Mouse (Mus musculus): ENCODE measurements around the gene Asb2. TPM values are rescaled to one million over a fixed set of nuclear protein-coding genes. Genes with fewer than 3 reads are reported as not detected.
A peak's percentile ranks its signal among the peaks of the same experiment; 100 is the strongest.

Gene Asb2
- polyA plus RNA-seq, 1 experiment from 2014 or later: 0.57 TPM

GRCm38 (mm10) chr12:103328448-103329191 is 27.2 kb downstream of the Asb2 start:
- Histone ChIP-seq H3K9me3 (no peaks in the 10 kb centered on the region), H3K36me3 (replicated peaks) (no peaks in the 10 kb centered on the region), H3K4me3 (no peak overlapping the region), H3K27me3 (ENCODE audit: poor library complexity, severe bottlenecking) (peaks cover 31% of the 10 kb centered on the region), H3K4me1 (peaks cover 37% of the 10 kb centered on the region), H3K27ac (no peak overlapping the region)
- DNase-seq (ENCODE audit: extremely low spot score, low spot score): no peak
- 75% methylated on average over 7 of the region's 7 CpGs for WGBS

- Histone ChIP-seq H3K9me3 (no peaks in the 10 kb centered on the region), H3K4me3 (no peak overlapping the region), H3K27me3 (ENCODE audit: poor library complexity, severe bottlenecking) (peaks cover 39% of the 10 kb centered on the region), H3K27ac (0 out of 2 replicates have a peak overlapping the region, but pooled peaks have one; percentile 6), H3K4me1 (peaks cover 37% of the 10 kb centered on the region), H3K36me3 (replicated peaks) (no peaks in the 10 kb centered on the region)
- no peak for DNase-seq (ENCODE audit: extremely low spot score, low spot score)
- WGBS: 35% methylated on average over 7 of the region's 7 CpGs
Observed at GRCm38 (mm10) chr12:103327107-103327506, 28.7 kb downstream of the Asb2 start.

GRCm38 (mm10) chr12:103326569-103326968 is 29.2 kb downstream of the Asb2 start:
- Histone ChIP-seq H3K4me3 (no peak overlapping the region), H3K4me1 (peaks cover 37% of the 10 kb centered on the region), H3K36me3 (replicated peaks) (no peaks in the 10 kb centered on the region), H3K27me3 (ENCODE audit: poor library complexity, severe bottlenecking) (peaks cover 42% of the 10 kb centered on the region), H3K27ac (peak overlapping the region; percentile 83; the same call in 1 of the 2 replicates), H3K9me3 (no peaks in the 10 kb centered on the region)
- WGBS: 60% methylated on average over 4 of the region's 4 CpGs
- DNase-seq (ENCODE audit: extremely low spot score, low spot score): no peak

DNA sequence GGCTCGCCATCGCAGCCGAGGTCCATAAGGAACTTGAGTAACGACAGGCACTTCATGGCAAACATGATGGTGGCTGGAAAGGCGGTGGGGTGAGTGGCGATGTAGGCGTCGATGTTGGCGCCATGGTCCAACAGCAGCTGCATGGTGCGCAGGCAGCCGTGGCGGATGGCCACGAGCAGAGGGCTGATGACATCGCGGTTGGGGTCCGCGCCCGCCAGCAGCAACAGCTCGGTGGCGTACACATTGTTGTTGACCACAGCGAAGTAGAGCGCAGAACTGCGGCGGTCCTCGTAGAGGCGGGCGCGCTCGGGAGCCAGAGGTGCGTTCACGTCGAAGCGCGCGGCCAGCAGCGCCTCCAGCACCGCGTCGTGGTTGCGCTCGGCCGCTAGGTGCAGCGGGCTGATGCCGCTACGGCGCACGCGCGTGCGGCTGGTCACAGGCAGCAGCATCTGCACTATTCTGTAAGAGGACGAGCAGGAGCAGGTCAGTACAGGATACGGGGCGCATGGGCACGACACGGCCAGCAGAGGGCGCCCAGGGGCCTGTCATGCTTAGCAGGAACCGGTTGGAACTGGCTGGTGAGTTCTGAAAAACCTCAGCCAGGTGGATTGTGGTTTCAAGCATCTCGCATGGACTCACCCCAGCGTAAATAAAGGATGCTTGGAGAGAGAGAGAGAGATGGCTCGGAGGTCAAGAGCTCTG is 30.5 kb downstream of the Asb2 start:
- Histone ChIP-seq H3K4me1 (peaks cover 37% of the 10 kb centered on the region), H3K9me3 (no peaks in the 10 kb centered on the region), H3K27me3 (ENCODE audit: poor library complexity, severe bottlenecking) (peaks cover 45% of the 10 kb centered on the region), H3K36me3 (replicated peaks) (no peaks in the 10 kb centered on the region), H3K27ac (peak overlapping the region; percentile 83), H3K4me3 (peak overlapping the region; percentile 50)
- 11% methylated on average over 60 of the region's 60 CpGs for WGBS
- peak; percentile 96 for DNase-seq (ENCODE audit: extremely low spot score, low spot score)

- Histone ChIP-seq H3K36me3 (replicated peaks) (no peaks in the 10 kb centered on the region), H3K4me1 (peaks cover 33% of the 10 kb centered on the region), H3K9me3 (no peaks in the 10 kb centered on the region), H3K4me3 (no peak overlapping the region), H3K27me3 (ENCODE audit: poor library complexity, severe bottlenecking) (peaks cover 38% of the 10 kb centered on the region), H3K27ac (no peak overlapping the region)
- 36% methylated on average over 3 of the region's 3 CpGs for WGBS
- no peak for DNase-seq (ENCODE audit: extremely low spot score, low spot score)
Observed at GRCm38 (mm10) chr12:103322801-103323200, 33.0 kb downstream of the Asb2 start.

DNA sequence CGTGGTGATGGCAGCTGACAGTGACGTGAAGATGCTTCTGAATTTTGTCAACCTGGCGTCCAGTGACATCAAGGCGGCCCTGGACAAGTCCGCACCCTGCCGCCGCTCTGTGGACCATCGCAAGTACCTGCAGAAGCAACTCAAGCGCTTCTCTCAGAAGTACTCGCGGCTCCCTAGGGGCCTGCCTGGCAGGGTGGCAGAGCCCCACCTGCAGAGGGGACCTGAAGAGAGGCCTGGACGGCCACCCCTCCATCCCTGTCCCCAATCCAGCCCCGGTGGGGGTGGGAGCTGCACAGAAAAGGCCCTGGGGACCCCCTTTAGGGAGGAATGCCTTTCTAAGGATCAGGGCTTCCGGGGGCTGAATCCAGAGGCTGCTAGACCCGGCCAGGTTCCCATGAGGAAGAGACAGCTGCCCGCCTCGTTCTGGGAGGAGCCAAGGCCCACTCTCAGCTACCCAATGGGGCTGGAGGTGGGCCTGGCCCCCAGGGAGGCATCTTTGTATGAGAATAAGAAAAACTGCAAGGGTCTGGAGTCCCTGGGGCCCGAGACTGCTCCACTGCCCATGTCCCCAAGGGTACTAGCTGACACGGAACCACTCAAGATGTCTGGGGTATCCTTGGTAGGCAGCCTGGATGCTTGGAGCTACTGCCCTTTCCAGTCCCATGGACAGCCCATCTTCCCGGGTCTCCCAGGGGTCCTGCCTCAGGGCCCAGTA is 39.8 kb downstream of the Asb2 start:
- H3K36me3 ChIP-seq (replicated peaks): no peaks in the 10 kb centered on the region; the same call in 1 of the 2 replicates
- H3K27ac ChIP-seq: peak overlapping the region; percentile 98
- peaks cover 61% of the 10 kb centered on the region for H3K27me3 ChIP-seq (ENCODE audit: poor library complexity, severe bottlenecking)
- peaks cover 74% of the 10 kb centered on the region for H3K4me1 ChIP-seq
- peak; percentile 30 for DNase-seq (ENCODE audit: extremely low spot score, low spot score)
- 26% methylated on average over 20 of the region's 20 CpGs for WGBS
- no peaks in the 10 kb centered on the region for H3K9me3 ChIP-seq
- H3K4me3 ChIP-seq: peak overlapping the region; percentile 64

DNA sequence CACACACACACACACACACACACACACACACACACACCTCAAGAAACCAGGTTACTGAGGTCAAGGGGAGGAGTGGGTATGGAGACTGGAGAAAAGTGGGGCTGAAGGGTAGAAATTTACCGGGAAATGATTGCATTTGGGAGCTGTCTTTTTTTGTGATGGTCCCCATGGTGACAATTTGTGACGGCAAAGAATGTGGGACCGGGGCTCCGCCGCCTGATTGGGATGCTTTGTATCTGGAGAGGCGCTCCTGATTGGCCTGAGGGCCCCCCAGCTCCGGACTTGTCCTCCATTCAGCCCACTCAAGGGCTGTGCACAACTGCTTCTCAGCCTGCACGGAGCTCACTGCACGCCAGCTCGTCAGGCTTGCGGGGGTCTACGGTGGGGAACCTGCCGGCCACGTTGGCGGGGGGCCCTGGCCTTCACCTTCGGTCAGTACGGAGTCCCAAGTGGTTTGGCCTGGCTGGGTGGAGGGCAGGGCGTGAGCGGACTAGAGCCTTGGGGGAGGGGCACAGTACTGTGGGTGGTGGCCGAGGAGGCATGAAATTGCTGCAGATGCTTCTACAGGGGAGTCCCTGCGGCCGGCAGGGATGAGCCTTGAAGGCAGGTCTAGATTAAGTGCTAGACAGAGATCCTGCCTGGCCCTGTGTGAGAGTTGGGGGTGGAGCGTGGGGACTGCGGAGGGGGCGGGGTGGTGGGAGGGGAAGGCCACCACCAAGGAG is 41.0 kb downstream of the Asb2 start:
- DNase-seq (ENCODE audit: extremely low spot score, low spot score): peak; percentile 86
- H3K4me1 ChIP-seq: peaks cover 77% of the 10 kb centered on the region
- 2% methylated on average over 24 of the region's 25 CpGs for WGBS
- H3K9me3 ChIP-seq: peaks cover 7% of the 10 kb centered on the region
- peaks cover 5% of the 10 kb centered on the region; the same call in 1 of the 2 replicates for H3K36me3 ChIP-seq (replicated peaks)
- H3K27me3 ChIP-seq (ENCODE audit: poor library complexity, severe bottlenecking): peaks cover 66% of the 10 kb centered on the region
- peak overlapping the region; percentile 64 for H3K4me3 ChIP-seq
- peak overlapping the region; percentile 98 for H3K27ac ChIP-seq

GRCm38 (mm10) chr12:103313871-103314639 is 41.7 kb downstream of the Asb2 start:
- Histone ChIP-seq H3K4me1 (peaks cover 77% of the 10 kb centered on the region), H3K4me3 (peak overlapping the region; percentile 64)
- DNase-seq (ENCODE audit: extremely low spot score, low spot score): peak; percentile 69

GRCm38 (mm10) chr12:103313274-103313673 is 42.5 kb downstream of the Asb2 start:
- Histone ChIP-seq H3K4me3 (peak overlapping the region; percentile 64), H3K36me3 (replicated peaks) (peaks cover 5% of the 10 kb centered on the region; the same call in 1 of the 2 replicates), H3K4me1 (peaks cover 74% of the 10 kb centered on the region), H3K9me3 (peaks cover 7% of the 10 kb centered on the region), H3K27me3 (ENCODE audit: poor library complexity, severe bottlenecking) (peaks cover 66% of the 10 kb centered on the region), H3K27ac (peak overlapping the region; percentile 98)
- WGBS: 72% methylated on average over 6 of the region's 6 CpGs
- no peak for DNase-seq (ENCODE audit: extremely low spot score, low spot score)

More at GRCm38 (mm10) chr12:103313871-103314639, 41.7 kb downstream of the Asb2 start:
- 18% methylated on average over 21 of the region's 21 CpGs for WGBS
- peaks cover 66% of the 10 kb centered on the region for H3K27me3 ChIP-seq (ENCODE audit: poor library complexity, severe bottlenecking)
- peaks cover 5% of the 10 kb centered on the region; the same call in 1 of the 2 replicates for H3K36me3 ChIP-seq (replicated peaks)
- H3K27ac ChIP-seq: peak overlapping the region; percentile 98
- H3K9me3 ChIP-seq: peaks cover 7% of the 10 kb centered on the region

DNA sequence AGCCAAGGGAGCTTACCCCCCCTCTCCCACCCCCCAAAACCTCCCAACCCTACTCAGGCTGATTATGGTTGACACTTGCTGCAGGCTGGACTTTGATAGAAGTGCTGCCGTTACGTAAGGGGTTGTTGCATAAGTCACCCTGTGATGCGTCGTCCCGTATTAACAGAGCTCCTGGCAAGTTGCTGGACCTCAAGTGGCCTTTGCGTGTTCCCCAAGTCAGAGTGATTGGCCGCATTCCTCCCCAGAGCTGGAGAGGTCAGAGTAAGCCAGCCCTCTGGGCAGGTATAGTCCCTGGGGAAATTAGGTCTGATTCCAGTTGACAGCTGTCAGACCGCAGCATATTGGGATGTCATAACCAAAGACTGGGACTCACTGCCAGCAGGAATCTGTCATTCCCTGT is 43.9 kb downstream of the Asb2 start:
- Histone ChIP-seq H3K27ac (no peak overlapping the region), H3K27me3 (ENCODE audit: poor library complexity, severe bottlenecking) (peaks cover 57% of the 10 kb centered on the region), H3K9me3 (peaks cover 7% of the 10 kb centered on the region), H3K4me3 (no peak overlapping the region), H3K4me1 (peaks cover 61% of the 10 kb centered on the region), H3K36me3 (replicated peaks) (peaks cover 5% of the 10 kb centered on the region; the same call in 1 of the 2 replicates)
- DNase-seq (ENCODE audit: extremely low spot score, low spot score): no peak
- 90% methylated on average over 8 of the region's 8 CpGs for WGBS

DNA sequence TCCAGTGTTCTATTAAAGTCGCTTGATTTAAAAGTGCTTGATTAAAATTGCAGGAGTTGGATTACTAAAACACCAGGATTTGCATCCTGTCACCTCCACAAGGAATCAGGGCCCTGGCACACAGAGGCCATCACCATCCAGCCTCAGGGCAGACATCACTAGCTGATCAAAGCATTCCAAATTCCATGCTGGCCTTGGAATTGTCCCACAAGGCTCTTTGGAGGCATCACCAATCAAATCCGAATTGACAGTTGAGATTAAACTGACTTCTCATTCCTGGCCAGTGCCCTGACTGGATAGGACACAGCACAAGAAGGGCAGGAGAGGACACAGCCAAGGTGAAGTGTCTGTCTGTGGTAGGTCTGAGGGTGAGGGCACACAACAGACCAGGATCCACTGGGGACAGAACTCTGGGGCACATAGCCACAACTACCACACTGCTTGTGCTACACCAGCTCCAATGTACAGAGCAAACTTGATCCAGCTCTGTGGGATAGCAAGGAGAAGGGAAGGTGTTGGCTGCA is 45.0 kb downstream of the Asb2 start, which contains the start of gene Fam181a:
Fam181a (plus strand) TSS at position 232 of the 524 bp plus-strand sequence.
- no peak within 1 kb of the TSS for H3K4me3 ChIP-seq
- 85% methylated on average over 2 of the region's 2 CpGs for WGBS
- no peak for DNase-seq (ENCODE audit: extremely low spot score, low spot score)
- H3K36me3 ChIP-seq (replicated peaks): peaks cover 5% of the 10 kb centered on the region; the same call in 1 of the 2 replicates
- peak within 1 kb of the TSS; percentile 30; the same call in 1 of the 2 replicates for H3K27ac ChIP-seq
- peaks cover 50% of the 10 kb centered on the region for H3K4me1 ChIP-seq
- peaks cover 7% of the 10 kb centered on the region for H3K9me3 ChIP-seq
- H3K27me3 ChIP-seq (ENCODE audit: poor library complexity, severe bottlenecking): peaks cover 46% of the 10 kb centered on the region

Measured in forebrain, embryonic 10.5 days (tissue).